Comparison of ENCODE assay signal across 10 mouse cellular contexts in genomic region chr7:16956410-16957265, GRCm38 (mm10). TPM values are rescaled to one million over a fixed set of nuclear protein-coding genes. Genes with fewer than 3 reads are reported as not detected.
DNase-seq lines count a peak whose midpoint lies in the region; ATAC-seq and TF ChIP-seq lines count a peak whose summit lies in the region.
"Had no signal": no experiment of that assay in that cellular context is flagged by ENCODE, and none has a peak within 500 bp of the region (broad histone marks: within the 10 kb centered on the region; RNA-seq: fewer than 3 reads in every experiment).

No protein-coding gene starts in this region.

- H3K4me1 ChIP-seq in CH12.LX (ENCODE audit: control insufficient read depth in 1 of 2, insufficient read depth in 2 of 2): peaks cover 0 to 4% of the 10 kb centered on the region in 2 experiments; a peak in 2 of 4 replicates
- peaks cover 39% of the 10 kb centered on the region for H3K4me1 ChIP-seq in hindbrain, embryonic 12.5 days
- peaks cover 41% of the 10 kb centered on the region for H3K4me1 ChIP-seq in midbrain, embryonic 12.5 days

- peaks cover 2% of the 10 kb centered on the region for H3K27me3 ChIP-seq in CH12.LX (replicated peaks)
- H3K27me3 ChIP-seq in hindbrain, embryonic 12.5 days: no peaks in the 10 kb centered on the region
- no peaks in the 10 kb centered on the region; the same call in 1 of the 2 replicates for H3K27me3 ChIP-seq in midbrain, embryonic 12.5 days

- no peak overlapping the region for H3K4me2 ChIP-seq in CH12.LX (ENCODE audit: insufficient read depth, low read depth, poor library complexity, severe bottlenecking)
- H3K4me2 ChIP-seq in hindbrain, embryonic 12.5 days (replicated peaks): no peak overlapping the region
- peak overlapping the region; percentile 25 for H3K4me2 ChIP-seq in midbrain, embryonic 12.5 days (replicated peaks)

- in situ Hi-C loops in CH12.LX (cut with MboI; ENCODE audit: low pct_ligation_motif_present, low pct_unique_long_range_greater_than_20kb, low sequenced_read_pairs): no loop called here

- no peaks in the 10 kb centered on the region for H3K79me2 ChIP-seq in CH12.LX (replicated peaks; ENCODE audit: control insufficient read depth, extremely low read depth, insufficient read depth, poor library complexity, severe bottlenecking)

- peak; percentile 38; the same call in 1 of the 2 replicates for ATAC-seq in hindbrain, embryonic 12.5 days (ENCODE audit: low FRiP score)
- no peak for ATAC-seq in midbrain, embryonic 12.5 days (ENCODE audit: low FRiP score, low read depth)
- ATAC-seq in erythroblast, adult 5-6 weeks (replicated peaks; ENCODE audit: low FRiP score, poor library complexity, severe bottlenecking): no peak

- 46% methylated on average over 15 of the region's 15 CpGs for WGBS in hindbrain, embryonic 12.5 days
- WGBS in midbrain, embryonic 12.5 days: 43% methylated on average over 15 of the region's 15 CpGs

- peak; percentile 45 to 56 for DNase-seq in cerebellum, postnatal 10 days
- DNase-seq in cerebellum, adult 9-10 months: no peak
- DNase-seq in CH12.LX (ENCODE audit: extremely low read depth): no peak
- no peak for DNase-seq in thymus, adult 18-20 months
- DNase-seq in gastrocnemius, postnatal 25 days: no peak
- DNase-seq: kidney, postnatal 14 days; lung, adult 2 months had no signal

- H3K4me3 ChIP-seq in CH12.LX (replicated peaks in 1 of 3; ENCODE audit: low read depth in 2 of 3, low read length in 2 of 3, poor library complexity in 1 of 3): no peak overlapping the region
- H3K4me3 ChIP-seq in hindbrain, embryonic 12.5 days: no peak overlapping the region
- no peak overlapping the region for H3K4me3 ChIP-seq in midbrain, embryonic 12.5 days

- TF ChIP-seq CTCF in CH12.LX (conservative IDR thresholded peaks at IDR 0.05 in 1 of 2, IDR thresholded peaks at IDR 0.05 in 1 of 2; ENCODE audit: low read depth in 2 of 2, low read length in 2 of 2): no peak

- H3K27ac ChIP-seq in CH12.LX (ENCODE audit: insufficient read depth, low read depth): no peak overlapping the region
- peak overlapping the region; percentile 79 for H3K27ac ChIP-seq in hindbrain, embryonic 12.5 days
- peak overlapping the region; percentile 87 for H3K27ac ChIP-seq in midbrain, embryonic 12.5 days (replicated peaks)

- no peak for TF ChIP-seq EP300 in CH12.LX (IDR thresholded peaks at IDR 0.05; ENCODE audit: low read length)

- dilution Hi-C loops in CH12.LX (cut with MboI; ENCODE audit: extremely low pct_ligation_motif_present, extremely low pct_unique_long_range_greater_than_20kb, low sequenced_read_pairs): no loop called here

- no peaks in the 10 kb centered on the region for H3K9me3 ChIP-seq in CH12.LX (replicated peaks; ENCODE audit: low read length)
- no peaks in the 10 kb centered on the region for H3K9me3 ChIP-seq in hindbrain, embryonic 12.5 days (replicated peaks)
- H3K9me3 ChIP-seq in midbrain, embryonic 12.5 days: no peaks in the 10 kb centered on the region

- no peak for TF ChIP-seq RAD21 in CH12.LX (IDR thresholded peaks at IDR 0.05; ENCODE audit: low read depth, low read length)

- TF ChIP-seq POLR2A in CH12.LX (IDR thresholded peaks at IDR 0.05; ENCODE audit: low read depth, low read length): no peak

- H3K36me3 ChIP-seq in CH12.LX (replicated peaks in 1 of 2; ENCODE audit: control insufficient read depth in 1 of 2, insufficient read depth in 1 of 2, low read length in 1 of 2): no peaks in the 10 kb centered on the region
- H3K36me3 ChIP-seq in hindbrain, embryonic 12.5 days: 0 out of 2 replicates have a peak, but pooled peaks cover 4% of the 10 kb centered on the region
- H3K36me3 ChIP-seq in midbrain, embryonic 12.5 days: 0 out of 2 replicates have a peak, but pooled peaks cover 7% of the 10 kb centered on the region

- H3K9ac ChIP-seq in CH12.LX (ENCODE audit: insufficient read depth, low read depth): no peak overlapping the region
- no peak overlapping the region for H3K9ac ChIP-seq in hindbrain, embryonic 12.5 days
- H3K9ac ChIP-seq in midbrain, embryonic 12.5 days (replicated peaks): no peak overlapping the region

TF ChIP-seq in CH12.LX, 34 proteins besides CTCF, POLR2A, EP300 and RAD21:
- TF ChIP-seq HCFC1 (IDR thresholded peaks at IDR 0.05; ENCODE audit: low read depth, low read length) (no peak), MXI1 (IDR thresholded peaks at IDR 0.05; ENCODE audit: low read depth, low read length) (0 out of 2 replicates have a peak, but pooled peaks have one; percentile 38)

RNA-seq across cellular contexts. Expression of gene Pnmal1, which starts 2.8 kb away (rescaled TPM):
- 0.13 TPM in 2 replicates for total RNA-seq in CH12.LX (2012; rRNA removed)
- not detected in 2 replicates for total RNA-seq in CH12.LX (2014; rRNA removed)
- polyA plus RNA-seq in CH12.LX (2012; ENCODE audit: insufficient read length, low read depth): 0.07 and 0.08 TPM in 2 replicates
- polyA plus RNA-seq in hindbrain, embryonic 12.5 days (2016; fragmentation: Nextera tagmentation; extraction: Ambion mirVana): 24.0 and 27.3 TPM in 2 replicates
- polyA plus RNA-seq in midbrain, embryonic 12.5 days (2016; fragmentation: Nextera tagmentation; extraction: Ambion mirVana): 28.8 and 34.8 TPM in 2 replicates
- total RNA-seq in erythroblast, adult 5-6 weeks (2015; ENCODE audit: low replicate concordance): not detected in 2 replicates
- total RNA-seq in erythroblast, adult 5-6 weeks (2017; ENCODE audit: low replicate concordance): not detected in 2 replicates
- not detected for total RNA-seq in gastrocnemius, postnatal 25 days (2021)
- polyA plus RNA-seq: lung, adult 2 months had no signal

RNA-seq across cellular contexts. Expression of gene Pnmal2, which starts 12.2 kb away (rescaled TPM):
- total RNA-seq in CH12.LX (2012; rRNA removed): 0.21 and 0.38 TPM in 2 replicates
- not detected in 2 replicates for total RNA-seq in CH12.LX (2014; rRNA removed)
- polyA plus RNA-seq in CH12.LX (2012; ENCODE audit: insufficient read length, low read depth): 0.09 TPM in 1 of 2 replicates, not detected in the other
- 55.6 and 60.3 TPM in 2 replicates for polyA plus RNA-seq in hindbrain, embryonic 12.5 days (2016; fragmentation: Nextera tagmentation; extraction: Ambion mirVana)
- 49.3 and 55.3 TPM in 2 replicates for polyA plus RNA-seq in midbrain, embryonic 12.5 days (2016; fragmentation: Nextera tagmentation; extraction: Ambion mirVana)
- not detected in 2 replicates for total RNA-seq in erythroblast, adult 5-6 weeks (2015; ENCODE audit: low replicate concordance)
- total RNA-seq in erythroblast, adult 5-6 weeks (2017; ENCODE audit: low replicate concordance): not detected in 2 replicates
- total RNA-seq in gastrocnemius, postnatal 25 days (2021): 1 to 10 TPM; 2.3 to 3.3 TPM

RNA-seq across cellular contexts. Expression of gene Gm42372, which starts 26.2 kb away (rescaled TPM):
- total RNA-seq in CH12.LX (2012; rRNA removed) (0.25 and 0.47 TPM in 2 replicates), CH12.LX (2014; rRNA removed) (0.15 and 0.16 TPM in 2 replicates)
- polyA plus RNA-seq in CH12.LX (2012; ENCODE audit: insufficient read length, low read depth): 0.61 and 0.90 TPM in 2 replicates
- 1.0 and 1.7 TPM in 2 replicates for polyA plus RNA-seq in hindbrain, embryonic 12.5 days (2016; fragmentation: Nextera tagmentation; extraction: Ambion mirVana)
- 1.7 and 1.8 TPM in 2 replicates for polyA plus RNA-seq in midbrain, embryonic 12.5 days (2016; fragmentation: Nextera tagmentation; extraction: Ambion mirVana)
- total RNA-seq in erythroblast, adult 5-6 weeks (2015; ENCODE audit: low replicate concordance): not detected in 2 replicates
- total RNA-seq in erythroblast, adult 5-6 weeks (2017; ENCODE audit: low replicate concordance): 0.28 TPM in 1 of 2 replicates, not detected in the other
- total RNA-seq in gastrocnemius, postnatal 25 days (2021): not detected

RNA-seq across cellular contexts. Expression of gene Calm3, which starts 32.7 kb away (rescaled TPM):
- total RNA-seq in CH12.LX (2012; rRNA removed): 312 and 326 TPM in 2 replicates
- 277 and 294 TPM in 2 replicates for total RNA-seq in CH12.LX (2014; rRNA removed)
- 623 and 775 TPM in 2 replicates for polyA plus RNA-seq in CH12.LX (2012; ENCODE audit: insufficient read length, low read depth)
- 185 and 210 TPM in 2 replicates for polyA plus RNA-seq in hindbrain, embryonic 12.5 days (2016; fragmentation: Nextera tagmentation; extraction: Ambion mirVana)
- 223 and 224 TPM in 2 replicates for polyA plus RNA-seq in midbrain, embryonic 12.5 days (2016; fragmentation: Nextera tagmentation; extraction: Ambion mirVana)
- 41.1 and 44.1 TPM in 2 replicates for total RNA-seq in erythroblast, adult 5-6 weeks (2015; ENCODE audit: low replicate concordance)
- 157 and 162 TPM in 2 replicates for total RNA-seq in erythroblast, adult 5-6 weeks (2017; ENCODE audit: low replicate concordance)
- total RNA-seq in gastrocnemius, postnatal 25 days (2021): 100 to 1,000 TPM; 257 to 291 TPM

RNA-seq across cellular contexts. Expression of gene Ccdc8, which starts 35.9 kb away (rescaled TPM):
- total RNA-seq in CH12.LX (2012; rRNA removed): 0.04 TPM in 1 of 2 replicates, not detected in the other
- not detected in 2 replicates for total RNA-seq in CH12.LX (2014; rRNA removed)
- 0.14 and 0.16 TPM in 2 replicates for polyA plus RNA-seq in CH12.LX (2012; ENCODE audit: insufficient read length, low read depth)
- 9.2 and 10.4 TPM in 2 replicates for polyA plus RNA-seq in hindbrain, embryonic 12.5 days (2016; fragmentation: Nextera tagmentation; extraction: Ambion mirVana)
- polyA plus RNA-seq in midbrain, embryonic 12.5 days (2016; fragmentation: Nextera tagmentation; extraction: Ambion mirVana): 7.0 and 12.6 TPM in 2 replicates
- 0.19 TPM in 1 of 2 replicates, not detected in the other for total RNA-seq in erythroblast, adult 5-6 weeks (2015; ENCODE audit: low replicate concordance)
- total RNA-seq in erythroblast, adult 5-6 weeks (2017; ENCODE audit: low replicate concordance): 0.14 and 1.0 TPM in 2 replicates
- total RNA-seq in gastrocnemius, postnatal 25 days (2021): 1 to 10 TPM; 1.7 to 2.6 TPM

Comparison
In these comparisons a context has a peak if more than half of its experiments do, and no peak if none do; other contexts are left out.
1. DNase-seq: peak in cerebellum, postnatal 10 days (2 of 2); none in cerebellum, adult 9-10 months (single experiment), CH12.LX (single experiment), thymus, adult 18-20 months (0 of 2) and gastrocnemius, postnatal 25 days (single experiment).